Mouse (Mus musculus) megakaryocyte, embryonic 14.5 days (primary cell): ENCODE measurements around the gene Ackr1.

Source experiments
- FLI1 ChIP-seq: IDR thresholded peaks from 2 replicates; pipeline ENCODE4 v1.6.1; 2012; ENCODE audit warnings: low read length, inconsistent platforms, mixed read lengths
- GATA1 ChIP-seq: IDR thresholded peaks from 3 replicates; pipeline ENCODE4 v1.6.1; 2012; ENCODE audit warnings: mixed read lengths, low read length, inconsistent platforms, borderline replicate concordance

DNA sequence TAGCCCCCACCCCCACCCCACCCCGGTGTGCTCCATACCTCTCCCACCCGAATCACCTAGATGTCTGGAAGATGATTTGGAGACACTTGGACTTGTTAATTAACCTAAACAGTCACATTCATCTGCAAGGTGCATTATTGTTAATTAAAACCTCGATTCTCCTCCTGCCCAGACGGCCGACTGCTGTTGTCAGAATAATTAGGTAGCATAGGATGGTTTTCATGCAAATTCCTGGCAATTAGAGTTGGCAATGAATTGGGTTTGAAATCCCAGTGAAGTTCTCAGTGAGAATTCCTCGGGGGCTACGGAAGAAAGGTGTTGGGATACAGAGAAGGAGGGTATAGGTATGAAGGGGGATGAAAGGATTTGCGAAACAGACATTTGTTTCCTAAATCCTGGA, 5.1 kb downstream of the Ackr1 start:
- TF ChIP-seq FLI1 (no peak), GATA1 (no peak)
